Mouse (Mus musculus): Measurements from ENCODE around the gene Olfr419. TPM values are rescaled to one million over a fixed set of nuclear protein-coding genes. Genes with fewer than 3 reads are reported as not detected.

Olfr419 gene
- polyA plus RNA-seq, 1 experiment from 2014 or later, result 0.12 TPM

DNA sequence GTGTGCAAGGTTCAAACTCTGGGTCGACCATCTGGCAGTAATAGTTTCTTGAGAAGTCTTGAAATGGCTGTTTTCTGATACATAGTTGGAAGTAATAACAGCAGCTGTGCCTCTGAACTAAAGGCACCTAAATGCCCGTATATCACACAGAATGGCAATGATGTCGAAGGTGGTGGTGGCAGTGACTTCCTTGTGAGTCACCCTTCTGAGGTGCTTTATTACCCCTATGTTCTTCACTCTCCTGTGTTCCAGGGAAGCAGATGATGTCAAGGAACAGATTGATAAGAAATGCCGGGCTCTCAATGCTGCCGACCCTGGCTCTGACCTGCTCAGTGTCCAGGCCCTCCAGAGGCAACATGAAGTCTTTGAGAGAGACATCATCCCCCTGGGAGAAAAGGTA lies 39.6 kb downstream of the Olfr419 start:
- H3K36me3 ChIP-seq (replicated peaks), result peaks cover 91% of the 10 kb centered on the region
- H3K4me3 ChIP-seq (replicated peaks), result no peak overlapping the region
- no peak overlapping the region for H3K27ac ChIP-seq (replicated peaks)
- WGBS (ENCODE audit: insufficient replicate concordance), result 78% methylated on average over 5 of the region's 5 CpGs
- H3K9me3 ChIP-seq (replicated peaks), result no peaks in the 10 kb centered on the region
- H3K9ac ChIP-seq, result no peak overlapping the region
- ATAC-seq (ENCODE audit: insufficient read depth), result no peak
- no peaks in the 10 kb centered on the region for H3K4me1 ChIP-seq (replicated peaks)
- no peaks in the 10 kb centered on the region for H3K27me3 ChIP-seq
- H3K4me2 ChIP-seq, result no peak overlapping the region

DNA sequence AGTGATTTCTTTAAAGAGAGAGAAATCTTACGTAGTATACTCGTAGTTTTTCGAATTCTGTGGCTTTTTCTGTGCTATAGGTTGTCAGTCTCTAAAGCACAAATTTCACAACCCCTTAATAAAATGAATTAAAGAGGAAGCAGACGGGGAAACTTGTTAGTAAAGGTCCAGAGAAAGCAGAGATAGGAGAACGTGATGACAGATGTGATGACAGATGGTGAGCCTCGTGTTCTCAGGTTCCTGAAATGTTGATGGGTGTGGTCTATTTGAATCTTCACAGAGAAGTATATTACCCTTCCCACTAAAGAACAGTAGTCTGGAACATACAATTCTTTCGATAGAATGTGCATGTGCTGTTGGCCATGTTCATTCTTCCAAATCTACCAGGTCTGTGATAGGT lies 47.2 kb downstream of the Olfr419 start:
- Histone ChIP-seq H3K9me3 (replicated peaks) (no peaks in the 10 kb centered on the region), H3K27me3 (no peaks in the 10 kb centered on the region), H3K9ac (no peak overlapping the region), H3K4me2 (no peak overlapping the region), H3K4me3 (replicated peaks) (no peak overlapping the region), H3K36me3 (replicated peaks) (peaks cover 74% of the 10 kb centered on the region), H3K27ac (replicated peaks) (no peak overlapping the region), H3K4me1 (replicated peaks) (no peaks in the 10 kb centered on the region)
- WGBS (ENCODE audit: insufficient replicate concordance), result 55% methylated on average over 7 of the region's 7 CpGs
- 0 out of 2 replicates have a peak, but pooled peaks have one; percentile 28 for ATAC-seq (ENCODE audit: insufficient read depth)

Other genes starting within 250 kb of the Olfr419 start
- gene Ifi205, start 220.3 kb downstream of the Olfr419 start, polyA plus RNA-seq (2015; fragmentation: Nextera tagmentation; extraction: Ambion mirVana), result 0.84 and 0.88 TPM in 2 replicates
- gene Olfr433, start 211.4 kb downstream of the Olfr419 start, polyA plus RNA-seq (2015; fragmentation: Nextera tagmentation; extraction: Ambion mirVana), result 0.10 and 0.21 TPM in 2 replicates
- not detected in 2 replicates for gene Olfr432, start 202.9 kb downstream of the Olfr419 start, polyA plus RNA-seq (2015; fragmentation: Nextera tagmentation; extraction: Ambion mirVana)
- gene Olfr430, start 185.5 kb downstream of the Olfr419 start, polyA plus RNA-seq (2015; fragmentation: Nextera tagmentation; extraction: Ambion mirVana), result not detected in 2 replicates
- gene Olfr429, start 167.7 kb downstream of the Olfr419 start, polyA plus RNA-seq (2015; fragmentation: Nextera tagmentation; extraction: Ambion mirVana), result not detected in 2 replicates
- not detected in 2 replicates for gene Olfr427, start 155.2 kb downstream of the Olfr419 start, polyA plus RNA-seq (2015; fragmentation: Nextera tagmentation; extraction: Ambion mirVana)
- not detected in 2 replicates for gene Olfr231, start 130.9 kb downstream of the Olfr419 start, polyA plus RNA-seq (2015; fragmentation: Nextera tagmentation; extraction: Ambion mirVana)
- gene Olfr424, start 120.5 kb downstream of the Olfr419 start, polyA plus RNA-seq (2015; fragmentation: Nextera tagmentation; extraction: Ambion mirVana), result not detected in 2 replicates
- gene Olfr420, start 96.4 kb downstream of the Olfr419 start, polyA plus RNA-seq (2015; fragmentation: Nextera tagmentation; extraction: Ambion mirVana), result 0.58 and 0.59 TPM in 2 replicates
- 32.8 and 35.8 TPM in 2 replicates for gene Spta1, start 79.3 kb downstream of the Olfr419 start, polyA plus RNA-seq (2015; fragmentation: Nextera tagmentation; extraction: Ambion mirVana)
- not detected in 2 replicates for gene Mptx1, start 78.5 kb upstream of the Olfr419 start, polyA plus RNA-seq (2015; fragmentation: Nextera tagmentation; extraction: Ambion mirVana)
- not detected in 2 replicates for gene Olfr417, start 113.1 kb upstream of the Olfr419 start, polyA plus RNA-seq (2015; fragmentation: Nextera tagmentation; extraction: Ambion mirVana)
- gene Olfr248, start 139.0 kb upstream of the Olfr419 start, polyA plus RNA-seq (2015; fragmentation: Nextera tagmentation; extraction: Ambion mirVana), result not detected in 2 replicates
- gene Olfr414, start 172.0 kb upstream of the Olfr419 start, polyA plus RNA-seq (2015; fragmentation: Nextera tagmentation; extraction: Ambion mirVana), result not detected in 2 replicates
- not detected in 2 replicates for gene Olfr220, start 190.0 kb upstream of the Olfr419 start, polyA plus RNA-seq (2015; fragmentation: Nextera tagmentation; extraction: Ambion mirVana)
- 0.01 TPM in 1 of 2 replicates, not detected in the other for gene Fmn2, start 249.8 kb upstream of the Olfr419 start, polyA plus RNA-seq (2015; fragmentation: Nextera tagmentation; extraction: Ambion mirVana)